Mouse (Mus musculus) lung, postnatal 4 days (tissue): ENCODE data around the gene Bcap31.

ENCODE experiments used
- DNase-seq, 2 experiments: peaks; one replicate each; pipeline ENCODE4 v3.0.0; 2021

Bcap31 gene

GRCm38 (mm10) chrX:73676668-73677067 is 39.3 kb downstream of the Bcap31 start:
- no peak for DNase-seq

- no peak for DNase-seq
Measured at GRCm38 (mm10) chrX:73675231-73675630, 40.7 kb downstream of the Bcap31 start.

- DNase-seq: peak; percentile 18 to 43
Measured at GRCm38 (mm10) chrX:73673968-73674661, 41.9 kb downstream of the Bcap31 start.

GRCm38 (mm10) chrX:73673619-73673967 is 42.4 kb downstream of the Bcap31 start:
- no peak for DNase-seq

GRCm38 (mm10) chrX:73672879-73673618 is 42.9 kb downstream of the Bcap31 start, which contains the start of gene Slc6a8:
Slc6a8 (plus strand) TSS chrX:73673150.
- DNase-seq: peak; percentile 76 to 78

GRCm38 (mm10) chrX:73672031-73672431 is 43.9 kb downstream of the Bcap31 start:
- DNase-seq: peak; percentile 41 to 56

- no peak for DNase-seq
Measured at GRCm38 (mm10) chrX:73663143-73663542, 52.8 kb downstream of the Bcap31 start.

- DNase-seq: no peak
Measured at GRCm38 (mm10) chrX:73660284-73660665, 55.7 kb downstream of the Bcap31 start.

GRCm38 (mm10) chrX:73659575-73660283 is 56.2 kb downstream of the Bcap31 start, which contains the start of gene Pnck:
Pnck (minus strand) TSS chrX:73660117.
- peak in 1 of 2 experiments; percentile 35 for DNase-seq

- DNase-seq: no peak
Measured at GRCm38 (mm10) chrX:73658936-73659574, 56.9 kb downstream of the Bcap31 start.

- DNase-seq: no peak
Measured at GRCm38 (mm10) chrX:73658391-73658790, 57.6 kb downstream of the Bcap31 start.

GRCm38 (mm10) chrX:73655529-73655928 is 60.4 kb downstream of the Bcap31 start:
- peak; percentile 58 to 67 for DNase-seq

- peak; percentile 63 to 76 for DNase-seq
Measured at GRCm38 (mm10) chrX:73654177-73654576, 61.8 kb downstream of the Bcap31 start.

- no peak for DNase-seq
Measured at GRCm38 (mm10) chrX:73653392-73653791, 62.6 kb downstream of the Bcap31 start.

GRCm38 (mm10) chrX:73650869-73651268 is 65.1 kb downstream of the Bcap31 start:
- no peak for DNase-seq

GRCm38 (mm10) chrX:73645121-73645520 is 70.9 kb downstream of the Bcap31 start:
- no peak for DNase-seq

- DNase-seq: no peak
Measured at GRCm38 (mm10) chrX:73639901-73640469, 76.0 kb downstream of the Bcap31 start.

- DNase-seq: peak; percentile 39 to 65
Measured at GRCm38 (mm10) chrX:73639255-73639675, 76.7 kb downstream of the Bcap31 start, which contains the start of gene Dusp9. Dusp9 (plus strand) TSS chrX:73639419.

- DNase-seq: no peak
Measured at GRCm38 (mm10) chrX:73637415-73637814, 78.6 kb downstream of the Bcap31 start.
